Mouse (Mus musculus) kidney, embryonic 16.5 days (tissue): ENCODE data around the gene Slc37a1. TPM values are rescaled to one million over a fixed set of nuclear protein-coding genes. Genes with fewer than 3 reads are reported as not detected.

ENCODE experiments used
- ATAC-seq: fragments of 200-750 bp; cut with Nextera tagmentation; 2 replicates; pipeline ENCODE4 v1.8.0; 2017; ENCODE audit warnings: moderate TSS enrichment; ENCODE audit not compliant: low FRiP score, low TSS enrichment
- H3K27ac ChIP-seq: fragments of 300-500 bp; sonication (generic); 2 replicates; pipeline ENCODE4 v1.5.1; 2014; ENCODE audit warnings: low read length
- H3K27me3 ChIP-seq: fragments of 300-500 bp; sonication (generic); 2 replicates; pipeline ENCODE4 v1.6.1; 2014; ENCODE audit warnings: low read length, control low read depth, mixed read lengths; ENCODE audit not compliant: insufficient read depth
- H3K36me3 ChIP-seq: fragments of 300-500 bp; sonication (generic); 2 replicates; pipeline ENCODE4 v1.6.1; 2014; ENCODE audit warnings: low read length, control low read depth, mixed read lengths; ENCODE audit not compliant: insufficient read depth
- H3K4me1 ChIP-seq: fragments of 300-500 bp; sonication (generic); 2 replicates; pipeline ENCODE4 v1.6.1; 2014; ENCODE audit warnings: low read length, control low read depth, mixed read lengths; ENCODE audit not compliant: insufficient read depth
- H3K4me2 ChIP-seq: fragments of 300-500 bp; sonication (generic); replicated peaks from 2 replicates; pipeline ENCODE4 v1.6.1; 2014; ENCODE audit warnings: low read depth, low read length
- H3K4me3 ChIP-seq: fragments of 300-500 bp; sonication (generic); 2 replicates; pipeline ENCODE4 v1.5.1; 2014; ENCODE audit warnings: mild to moderate bottlenecking, low read length
- H3K9ac ChIP-seq: fragments of 300-500 bp; sonication (generic); replicated peaks from 2 replicates; pipeline ENCODE4 v1.6.1; 2014; ENCODE audit warnings: low read length
- H3K9me3 ChIP-seq: fragments of 300-500 bp; sonication (generic); 2 replicates; pipeline ENCODE4 v1.6.1; 2016; ENCODE audit warnings: low read length, control low read depth
- WGBS: fragments of 180-500 bp; shearing (Covaris S2); extraction: QIAGEN DNeasy Blood & Tissue Kit; methylation state at CpG from one replicate; pipeline ENCODE4 v1.1.7; 2014; 5-methylcytosine and 5-hydroxymethylcytosine counted together
- polyA plus RNA-seq: library from polyadenylated mRNA; unstranded; fragments of >200 nt; fragmentation: Nextera tagmentation; extraction: Ambion mirVana; gene quantifications from 2 replicates; pipeline ENCODE4 v1.2.1, GENCODE M21; 2015

The Slc37a1 gene
- polyA plus RNA-seq, 1 experiment from 2014 or later = 2.8 TPM

DNA sequence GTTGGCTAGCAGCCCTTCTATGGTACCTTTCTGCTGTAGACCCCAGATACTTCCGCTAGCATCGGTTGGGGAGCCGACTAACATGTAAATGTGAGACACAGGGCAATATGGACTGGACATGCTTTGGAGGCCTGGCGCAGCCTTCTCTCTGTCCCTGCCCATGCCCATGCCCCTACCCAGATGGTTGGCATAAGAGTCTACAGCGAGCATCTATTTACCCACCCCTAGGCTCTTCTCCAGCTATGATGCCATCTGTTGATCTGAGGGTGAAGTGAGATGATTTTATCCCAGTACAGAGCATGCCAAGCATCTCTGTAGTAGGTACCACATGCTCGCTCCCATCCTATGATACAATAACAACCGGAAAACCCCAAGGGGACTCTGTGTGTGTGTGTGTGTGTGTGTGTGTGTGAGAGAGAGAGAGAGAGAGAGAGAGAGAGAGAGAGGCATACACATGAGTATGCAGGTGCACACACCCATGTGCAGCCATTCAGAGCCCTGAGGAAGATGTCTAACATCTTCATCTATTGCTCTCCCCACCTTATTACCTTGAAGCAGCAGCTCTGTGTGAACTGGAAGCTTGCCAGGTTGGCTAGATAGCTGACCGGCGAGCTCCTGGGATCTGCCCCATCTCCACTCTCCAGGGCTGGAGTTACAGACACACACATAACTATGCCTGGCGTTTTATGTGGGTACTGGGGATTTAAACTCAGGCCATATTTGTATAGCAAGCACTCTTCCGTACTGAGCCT is 48.1 kb downstream of the Slc37a1 start:
- H3K27ac ChIP-seq = no peak overlapping the region
- H3K4me1 ChIP-seq = peaks cover 11% of the 10 kb centered on the region
- no peak for ATAC-seq
- no peak overlapping the region for H3K4me2 ChIP-seq
- no peaks in the 10 kb centered on the region for H3K9me3 ChIP-seq
- H3K4me3 ChIP-seq = no peak overlapping the region
- H3K27me3 ChIP-seq = no peaks in the 10 kb centered on the region
- WGBS = 88% methylated on average over 11 of the region's 11 CpGs
- no peaks in the 10 kb centered on the region for H3K36me3 ChIP-seq
- H3K9ac ChIP-seq = no peak overlapping the region

DNA sequence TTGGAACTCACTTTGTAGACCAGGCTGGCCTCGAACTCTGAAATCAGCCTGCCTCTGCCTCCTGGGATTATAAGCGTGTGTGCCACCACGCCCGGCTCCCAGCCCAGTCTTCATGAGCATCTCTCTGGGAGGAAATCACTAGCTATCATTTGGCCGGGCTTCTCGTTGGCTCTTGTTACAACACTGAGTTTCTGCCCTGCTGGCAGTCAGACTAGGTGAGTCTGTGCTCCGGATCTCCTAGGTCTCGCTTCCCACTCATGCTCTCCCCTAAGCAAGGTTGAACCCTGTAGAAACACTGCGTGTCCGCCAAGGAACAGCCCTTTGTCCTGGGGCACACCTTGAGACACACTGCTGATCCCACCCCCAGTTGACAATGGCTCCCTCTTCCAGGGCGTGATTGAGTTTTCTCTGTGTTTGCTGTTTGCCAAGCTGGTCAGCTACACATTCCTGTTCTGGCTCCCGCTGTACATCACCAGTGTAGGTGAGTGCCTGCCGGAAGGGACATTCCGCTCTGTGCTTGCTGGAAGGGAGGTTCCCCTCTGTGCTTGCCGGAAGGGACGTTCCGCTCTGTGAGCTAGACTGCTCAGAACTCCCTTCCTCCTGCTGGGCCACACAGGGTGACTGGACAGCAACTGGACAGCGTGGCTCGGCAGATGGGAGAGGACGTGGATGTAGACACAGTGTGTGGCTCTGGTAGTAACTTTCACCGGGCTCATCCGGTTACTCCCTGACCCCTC is 48.9 kb downstream of the Slc37a1 start:
- Histone ChIP-seq H3K27ac (peak overlapping the region; percentile 60), H3K27me3 (no peaks in the 10 kb centered on the region), H3K4me2 (peak overlapping the region; percentile 26; the same call in 1 of the 2 replicates), H3K9ac (no peak overlapping the region), H3K4me3 (no peak overlapping the region), H3K4me1 (peaks cover 11% of the 10 kb centered on the region), H3K36me3 (no peaks in the 10 kb centered on the region), H3K9me3 (no peaks in the 10 kb centered on the region)
- peak; percentile 84 for ATAC-seq
- WGBS = 57% methylated on average over 22 of the region's 22 CpGs

DNA sequence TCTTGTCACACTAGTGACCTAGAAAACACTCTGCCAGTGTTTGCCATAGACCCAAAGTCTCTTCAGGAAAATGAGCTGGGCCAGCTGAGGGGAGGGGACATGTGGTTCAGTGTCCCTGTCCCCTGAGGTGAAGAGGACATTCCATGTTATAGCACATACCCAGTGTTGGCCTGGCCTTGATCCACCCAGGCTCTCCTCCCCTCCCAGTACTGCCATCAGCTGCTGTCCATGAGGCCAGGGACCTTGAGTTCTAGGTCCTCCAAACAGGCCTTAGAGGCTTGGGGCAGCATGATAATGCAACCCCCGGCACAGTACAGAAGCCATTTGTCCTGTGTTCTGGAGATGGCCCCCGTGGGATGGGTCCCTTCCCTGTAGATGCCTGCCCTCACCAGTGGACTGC is 53.2 kb downstream of the Slc37a1 start:
- no peak overlapping the region for H3K9ac ChIP-seq
- no peak overlapping the region for H3K4me2 ChIP-seq
- 82% methylated on average over 2 of the region's 2 CpGs for WGBS
- peaks cover 11% of the 10 kb centered on the region for H3K4me1 ChIP-seq
- no peak overlapping the region for H3K27ac ChIP-seq
- H3K9me3 ChIP-seq = no peaks in the 10 kb centered on the region
- no peak for ATAC-seq
- no peaks in the 10 kb centered on the region for H3K36me3 ChIP-seq
- no peak overlapping the region for H3K4me3 ChIP-seq
- H3K27me3 ChIP-seq = no peaks in the 10 kb centered on the region

DNA sequence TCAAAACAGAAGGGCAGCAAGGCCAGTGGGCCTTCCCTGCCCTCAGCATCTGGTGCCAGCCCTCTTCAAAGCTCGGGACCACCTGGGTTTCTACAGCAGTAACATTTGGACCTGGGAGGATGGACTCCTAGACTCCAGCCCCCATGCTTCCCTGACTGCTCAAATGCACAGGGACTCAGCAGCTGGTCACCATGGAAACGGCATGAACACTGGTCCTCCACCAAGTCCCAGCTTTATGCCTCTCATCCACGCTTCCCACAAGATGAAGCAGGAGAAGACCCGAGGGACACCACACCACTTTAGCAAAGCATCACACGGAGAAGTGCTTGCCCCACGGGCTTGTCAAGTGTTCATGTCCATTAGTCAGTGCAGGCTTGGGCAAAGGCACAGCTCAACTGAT is 55.6 kb downstream of the Slc37a1 start:
- no peak overlapping the region for H3K4me2 ChIP-seq
- 69% methylated on average over 6 of the region's 6 CpGs for WGBS
- no peaks in the 10 kb centered on the region for H3K4me1 ChIP-seq
- H3K9me3 ChIP-seq = no peaks in the 10 kb centered on the region
- H3K27ac ChIP-seq = no peak overlapping the region
- no peak overlapping the region for H3K9ac ChIP-seq
- no peaks in the 10 kb centered on the region for H3K27me3 ChIP-seq
- H3K4me3 ChIP-seq = no peak overlapping the region
- H3K36me3 ChIP-seq = no peaks in the 10 kb centered on the region
- no peak for ATAC-seq

DNA sequence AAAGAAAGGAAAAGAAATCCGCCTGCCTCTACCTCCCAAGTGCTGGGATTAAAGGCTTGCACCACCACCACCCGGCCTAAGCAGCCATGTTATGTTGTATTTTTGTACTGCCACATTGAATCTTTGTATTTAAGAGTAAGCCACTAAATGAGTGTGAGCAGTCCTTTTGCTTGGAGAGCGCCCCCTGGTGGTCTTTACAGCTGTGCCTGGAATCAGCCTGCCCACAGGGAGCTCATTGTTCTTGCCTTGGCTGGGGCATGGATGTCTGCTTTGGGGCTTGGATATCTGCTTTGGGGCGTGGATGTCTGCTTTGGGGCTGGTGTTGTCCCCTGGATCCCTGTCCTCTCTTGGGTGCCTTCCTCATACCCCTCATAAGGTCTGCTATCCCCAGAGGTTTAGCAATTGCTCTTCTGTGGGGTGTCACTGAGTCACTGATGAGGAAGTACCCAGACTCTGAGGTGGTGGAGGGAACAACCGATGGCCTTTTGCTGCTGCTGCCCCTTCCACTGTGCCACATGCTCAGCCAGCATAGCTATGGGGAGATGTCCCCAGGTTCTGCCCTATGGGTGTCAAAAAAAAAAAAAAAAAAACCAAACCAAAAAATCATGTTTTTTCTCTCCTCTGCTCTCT is 57.7 kb downstream of the Slc37a1 start:
- Histone ChIP-seq H3K27me3 (no peaks in the 10 kb centered on the region), H3K4me3 (no peak overlapping the region), H3K4me1 (no peaks in the 10 kb centered on the region), H3K27ac (no peak overlapping the region), H3K4me2 (no peak overlapping the region), H3K9me3 (no peaks in the 10 kb centered on the region), H3K9ac (no peak overlapping the region), H3K36me3 (no peaks in the 10 kb centered on the region)
- ATAC-seq = no peak
- 51% methylated on average over 5 of the region's 5 CpGs for WGBS

DNA sequence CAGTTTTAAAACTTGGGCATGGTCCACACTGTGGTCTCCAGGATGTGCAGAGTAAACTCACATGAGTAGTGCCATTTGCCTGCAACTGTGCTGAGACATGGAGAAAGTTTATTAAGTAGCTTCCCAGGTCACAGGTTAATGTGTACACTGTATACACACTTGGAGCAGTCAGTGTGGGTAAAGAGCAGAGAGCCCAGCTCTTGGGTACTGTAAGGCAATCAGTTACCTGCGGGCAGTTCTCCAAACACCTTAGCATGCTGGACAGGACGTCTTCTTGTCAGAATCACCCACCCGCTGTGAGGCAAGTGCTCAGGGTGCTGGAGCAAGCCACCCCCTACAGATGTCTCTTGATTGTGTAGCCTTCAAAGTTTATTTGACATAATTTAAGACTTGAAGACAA is 58.2 kb downstream of the Slc37a1 start:
- no peak overlapping the region for H3K4me2 ChIP-seq
- ATAC-seq = no peak
- 86% methylated on average over 3 of the region's 3 CpGs for WGBS

DNA sequence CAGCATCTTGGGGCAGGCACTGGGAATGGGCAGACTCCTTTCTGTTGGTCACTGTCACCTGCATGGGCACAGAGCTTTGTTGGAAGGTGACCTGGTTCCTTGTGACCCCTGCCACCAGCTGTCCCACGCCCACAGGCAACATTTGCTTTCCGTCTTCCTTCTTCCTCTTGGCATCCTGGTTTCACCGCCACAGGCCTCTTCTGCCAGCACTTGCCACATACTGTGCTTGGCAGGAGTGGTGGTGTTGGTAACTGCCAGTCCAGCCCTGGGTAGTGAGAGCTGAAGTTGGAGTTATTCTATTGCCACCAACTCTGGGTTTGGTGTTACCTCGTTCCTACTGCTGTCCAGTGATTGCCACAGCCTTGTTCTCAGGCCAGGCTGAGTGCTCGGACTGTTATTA is 61.5 kb downstream of the Slc37a1 start:
- H3K27ac ChIP-seq = no peak overlapping the region
- no peak overlapping the region for H3K4me2 ChIP-seq
- no peaks in the 10 kb centered on the region for H3K9me3 ChIP-seq
- no peaks in the 10 kb centered on the region for H3K4me1 ChIP-seq
- WGBS = 89% methylated on average over 5 of the region's 5 CpGs
- H3K27me3 ChIP-seq = no peaks in the 10 kb centered on the region
- H3K4me3 ChIP-seq = no peak overlapping the region
- ATAC-seq = no peak
- H3K36me3 ChIP-seq = no peaks in the 10 kb centered on the region
- no peak overlapping the region for H3K9ac ChIP-seq

More for the DNA sequence above, 58.2 kb downstream of the Slc37a1 start:
- no peaks in the 10 kb centered on the region for H3K36me3 ChIP-seq
- no peaks in the 10 kb centered on the region for H3K27me3 ChIP-seq
- H3K27ac ChIP-seq = no peak overlapping the region
- H3K9me3 ChIP-seq = no peaks in the 10 kb centered on the region
- H3K4me3 ChIP-seq = no peak overlapping the region
- H3K9ac ChIP-seq = no peak overlapping the region
- H3K4me1 ChIP-seq = no peaks in the 10 kb centered on the region

DNA sequence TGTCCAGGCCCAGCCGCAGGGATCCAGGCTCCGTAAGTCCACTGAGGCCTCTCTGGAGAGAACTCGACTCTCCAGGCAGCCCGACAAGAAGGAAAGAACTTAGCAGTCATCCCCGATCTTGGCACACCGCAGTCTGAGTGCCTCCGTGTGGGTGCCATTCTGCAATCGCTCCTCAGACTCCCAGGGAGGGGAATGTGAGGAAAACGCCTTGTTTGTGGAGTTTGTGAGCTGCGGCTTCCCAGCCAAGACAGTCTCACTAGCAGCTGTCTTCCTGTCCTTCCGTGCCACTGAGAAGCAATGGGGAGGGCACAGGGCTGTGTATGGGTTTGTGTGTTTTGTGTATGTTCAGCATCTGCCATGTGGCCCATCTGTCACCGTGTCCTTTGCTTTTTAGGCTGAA is 62.8 kb downstream of the Slc37a1 start:
- Histone ChIP-seq H3K9ac (no peak overlapping the region), H3K36me3 (no peaks in the 10 kb centered on the region), H3K4me2 (no peak overlapping the region), H3K4me3 (no peak overlapping the region), H3K27me3 (no peaks in the 10 kb centered on the region), H3K9me3 (no peaks in the 10 kb centered on the region), H3K4me1 (no peaks in the 10 kb centered on the region), H3K27ac (no peak overlapping the region)
- ATAC-seq = no peak
- 83% methylated on average over 12 of the region's 12 CpGs for WGBS

DNA sequence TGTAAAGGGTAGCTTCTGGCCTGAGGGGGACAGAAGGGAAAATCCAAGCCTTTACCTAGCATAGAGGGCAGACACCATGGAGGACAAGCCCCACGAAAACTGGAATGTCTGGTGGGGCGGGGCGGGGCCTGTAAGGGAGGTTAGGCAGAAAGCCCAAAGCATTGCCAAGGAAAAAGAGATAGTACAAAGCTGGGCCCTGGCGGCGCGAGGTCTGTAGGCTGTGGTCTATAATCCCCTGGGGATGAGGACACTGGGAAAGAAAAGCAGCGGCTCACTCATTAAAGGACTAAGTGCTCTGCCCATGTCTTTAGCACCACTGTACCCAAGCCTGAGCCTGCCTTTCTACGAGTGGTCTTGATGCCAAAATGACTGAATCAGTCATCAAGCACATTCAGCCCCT is 65.4 kb downstream of the Slc37a1 start:
- no peaks in the 10 kb centered on the region for H3K27me3 ChIP-seq
- H3K27ac ChIP-seq = no peak overlapping the region
- no peak overlapping the region for H3K4me2 ChIP-seq
- H3K4me1 ChIP-seq = peaks cover 7% of the 10 kb centered on the region; the same call in 1 of the 2 replicates
- no peak for ATAC-seq
- H3K9me3 ChIP-seq = no peaks in the 10 kb centered on the region
- no peak overlapping the region for H3K9ac ChIP-seq
- WGBS = 68% methylated on average over 8 of the region's 8 CpGs
- H3K4me3 ChIP-seq = no peak overlapping the region
- H3K36me3 ChIP-seq = no peaks in the 10 kb centered on the region

DNA sequence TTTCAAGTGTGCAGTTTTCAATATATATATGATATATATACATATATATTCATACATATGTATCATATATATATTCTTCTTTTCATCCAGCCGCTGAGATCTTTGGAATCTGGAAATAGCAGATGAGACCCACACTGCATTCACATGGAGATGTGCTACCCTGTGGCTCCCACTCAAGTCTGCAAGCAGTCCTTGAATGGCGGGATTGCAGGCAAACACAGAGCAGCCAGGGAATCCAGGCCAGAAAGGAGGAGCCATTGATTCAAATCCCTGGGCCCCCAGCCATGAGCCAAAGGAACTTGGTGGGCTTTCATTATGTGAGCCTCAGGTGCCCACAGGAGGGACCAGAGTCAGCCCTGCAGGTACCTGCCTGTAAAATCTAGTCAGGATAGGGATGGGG is 66.7 kb downstream of the Slc37a1 start:
- 90% methylated on average over 2 of the region's 2 CpGs for whole genome bisulfite sequencing
- Histone ChIP-seq H3K9me3 (no peaks in the 10 kb centered on the region), H3K27me3 (no peaks in the 10 kb centered on the region), H3K27ac (no peak overlapping the region), H3K4me3 (no peak overlapping the region), H3K4me1 (peaks cover 7% of the 10 kb centered on the region; the same call in 1 of the 2 replicates), H3K36me3 (no peaks in the 10 kb centered on the region), H3K9ac (no peak overlapping the region), H3K4me2 (no peak overlapping the region)
- ATAC-seq = no peak
